Mouse (Mus musculus) ES-E14 (cell line): ENCODE measurements at regions not wholly inside any gene's neighbourhood (a gene's known extent, or its start where the extent isn't known, plus 50 kb on each side); places are given as distances from the start of the nearest gene placed in this dataset.
A peak's percentile ranks its signal among the peaks of the same experiment; 100 is the strongest.

Experiments used
- DNase-seq: peaks from one replicate; pipeline ENCODE4 v3.0.0-alpha.2; 2013; ENCODE audit warnings: low read depth, low spot score
- H3K27ac ChIP-seq: 2 replicates; pipeline ENCODE4 v1.5.1; 2012; ENCODE audit warnings: low read depth, mild to moderate bottlenecking, low read length, moderate library complexity, mixed read lengths; ENCODE audit not compliant: poor library complexity, insufficient read depth, severe bottlenecking
- H3K36me3 ChIP-seq: 2 replicates; pipeline ENCODE4 v1.6.1; 2012; ENCODE audit warnings: mild to moderate bottlenecking, low read length, moderate library complexity, mixed read lengths; ENCODE audit not compliant: control insufficient read depth, poor library complexity, insufficient read depth, severe bottlenecking
- H3K4me1 ChIP-seq, 2 experiments: fragments of 150-350 bp in 1 of 2; sonication (generic) in 1 of 2; 2 replicates each; pipeline ENCODE4 v1.6.1; 2012; ENCODE audit warnings: low read length in 2 of 2, mild to moderate bottlenecking in 1 of 2, mixed read lengths in 1 of 2; ENCODE audit not compliant: control insufficient read depth in 2 of 2, insufficient read depth in 2 of 2, poor library complexity in 1 of 2
- H3K4me3 ChIP-seq, 2 experiments: fragments of 150-350 bp in 1 of 2; sonication (generic) in 1 of 2; 2 replicates each; pipeline ENCODE4 v1.5.1; 2012; ENCODE audit warnings: low read length in 2 of 2, low read depth in 1 of 2, mild to moderate bottlenecking in 1 of 2, mixed read lengths in 1 of 2; ENCODE audit not compliant: insufficient read depth in 1 of 2, poor library complexity in 1 of 2, severe bottlenecking in 1 of 2
- H3K9ac ChIP-seq: 2 replicates; pipeline ENCODE4 v1.6.1; 2012; ENCODE audit warnings: low read depth, mild to moderate bottlenecking, low read length, mixed read lengths; ENCODE audit not compliant: poor library complexity, insufficient read depth, severe bottlenecking
- H3K9me3 ChIP-seq: fragments of 150-350 bp; sonication (generic); 2 replicates; pipeline ENCODE4 v1.6.1; 2012; ENCODE audit warnings: low read depth, mild to moderate bottlenecking, low read length; ENCODE audit not compliant: control insufficient read depth, insufficient read depth
- CHD2 ChIP-seq: IDR thresholded peaks from 2 replicates; pipeline ENCODE4 v1.6.1; 2014; ENCODE audit warnings: mild to moderate bottlenecking, low read depth, low read length, inconsistent platforms
- HCFC1 ChIP-seq: IDR thresholded peaks from 2 replicates; pipeline ENCODE4 v1.6.1; 2012; ENCODE audit warnings: low read length, inconsistent platforms, borderline replicate concordance; ENCODE audit not compliant: insufficient read depth
- MAFK ChIP-seq: IDR thresholded peaks from 2 replicates; pipeline ENCODE4 v1.6.1; 2014; ENCODE audit warnings: mild to moderate bottlenecking, low read depth, low read length, inconsistent platforms; ENCODE audit not compliant: insufficient read depth
- ZC3H11A ChIP-seq: IDR thresholded peaks from 2 replicates; pipeline ENCODE4 v1.6.1; 2012; ENCODE audit warnings: low read depth, mild to moderate bottlenecking, inconsistent platforms, low read length, borderline replicate concordance
- ZNF384 ChIP-seq: IDR thresholded peaks from 2 replicates; pipeline ENCODE4 v1.6.1; 2012; ENCODE audit warnings: low read depth, low read length, inconsistent platforms
- in situ Hi-C, 2 experiments: fragments of 600-800 bp; cut with MboI; formaldehyde crosslinking; loops; one replicate each; pipeline ENCODE4 v1.15.1; 2025; ENCODE audit warnings: low sequenced_read_pairs in 2 of 2, inconsistent platforms in 1 of 2; ENCODE audit not compliant: unreplicated experiment in 2 of 2

GRCm38 (mm10) chr5:116735622-116736021 lies 144.0 kb upstream of the Srrm4 start:
- Histone ChIP-seq H3K9me3 (no peaks in the 10 kb centered on the region), H3K9ac (no peak overlapping the region), H3K4me1 (no peaks in the 10 kb centered on the region), H3K4me3 (no peak overlapping the region), H3K36me3 (no peaks in the 10 kb centered on the region), H3K27ac (no peak overlapping the region)
- in situ Hi-C loops, result no loop called here
- DNase-seq, result no peak
- TF ChIP-seq MAFK, result no peak
- no peak for TF ChIP-seq HCFC1

- Histone ChIP-seq H3K9me3 (no peaks in the 10 kb centered on the region), H3K4me1 (no peaks in the 10 kb centered on the region), H3K36me3 (no peaks in the 10 kb centered on the region), H3K9ac (no peak overlapping the region), H3K27ac (no peak overlapping the region), H3K4me3 (no peak overlapping the region)
- in situ Hi-C loops, result no loop called here
- TF ChIP-seq CHD2 (no peak), MAFK (no peak), ZC3H11A (no peak), HCFC1 (no peak), ZNF384 (no peak)
- DNase-seq, result peak; percentile 40
Measured at GRCm38 (mm10) chr5:116731509-116731908, 139.9 kb upstream of the Srrm4 start.

GRCm38 (mm10) chr5:116719200-116719599 lies 127.6 kb upstream of the Srrm4 start:
- no peaks in the 10 kb centered on the region for H3K4me1 ChIP-seq
- no peak for TF ChIP-seq ZC3H11A
- in situ Hi-C loops, result no loop called here
- no peaks in the 10 kb centered on the region for H3K9me3 ChIP-seq
- H3K9ac ChIP-seq, result no peak overlapping the region
- no peak overlapping the region for H3K4me3 ChIP-seq
- no peak overlapping the region for H3K27ac ChIP-seq
- no peak for DNase-seq
- no peaks in the 10 kb centered on the region for H3K36me3 ChIP-seq

GRCm38 (mm10) chr5:116714256-116714655 lies 122.6 kb upstream of the Srrm4 start:
- no peak overlapping the region for H3K9ac ChIP-seq
- H3K27ac ChIP-seq, result no peak overlapping the region
- H3K4me1 ChIP-seq, result peaks cover 0 to 2% of the 10 kb centered on the region in 2 experiments; a peak in 1 of 4 replicates
- in situ Hi-C loops, result no loop called here
- peak; percentile 56 for DNase-seq
- no peaks in the 10 kb centered on the region for H3K36me3 ChIP-seq
- TF ChIP-seq ZNF384 (no peak), MAFK (peak; percentile 0; the same call in 1 of the 2 replicates)
- H3K4me3 ChIP-seq, result no peak overlapping the region
- no peaks in the 10 kb centered on the region for H3K9me3 ChIP-seq

GRCm38 (mm10) chr5:116712056-116712455 lies 120.4 kb upstream of the Srrm4 start:
- no peak overlapping the region for H3K4me3 ChIP-seq
- in situ Hi-C loops, result no loop called here
- H3K4me1 ChIP-seq, result peaks cover 0 to 8% of the 10 kb centered on the region in 2 experiments; a peak in 3 of 4 replicates
- TF ChIP-seq MAFK (no peak), CHD2 (no peak), ZNF384 (no peak), ZC3H11A (no peak), HCFC1 (no peak)
- H3K36me3 ChIP-seq, result no peaks in the 10 kb centered on the region
- H3K27ac ChIP-seq, result no peak overlapping the region
- no peak overlapping the region for H3K9ac ChIP-seq
- no peaks in the 10 kb centered on the region for H3K9me3 ChIP-seq
- no peak for DNase-seq
